Mouse (Mus musculus) heart, embryonic 15.5 days (tissue): ENCODE data around the gene Gm47959. TPM values are rescaled to one million over a fixed set of nuclear protein-coding genes. Genes with fewer than 3 reads are reported as not detected.

ENCODE experiments used
- ATAC-seq: fragments of 200-750 bp; cut with Nextera tagmentation; replicated peaks from 2 replicates; pipeline ENCODE4 v1.8.0; 2017; ENCODE audit warnings: low read depth, moderate TSS enrichment; ENCODE audit not compliant: insufficient number of reproducible peaks, insufficient read depth, low FRiP score
- H3K27ac ChIP-seq: fragments of 300-500 bp; sonication (generic); 2 replicates; pipeline ENCODE4 v1.5.1; 2015; ENCODE audit warnings: mild to moderate bottlenecking, inconsistent platforms
- H3K27me3 ChIP-seq: fragments of 300-500 bp; sonication (generic); 2 replicates; pipeline ENCODE4 v1.6.1; 2015; ENCODE audit warnings: inconsistent platforms
- H3K36me3 ChIP-seq: fragments of 300-500 bp; sonication (generic); 2 replicates; pipeline ENCODE4 v1.6.1; 2015; ENCODE audit warnings: mild to moderate bottlenecking, inconsistent platforms
- H3K4me1 ChIP-seq: fragments of 300-500 bp; sonication (generic); replicated peaks from 2 replicates; pipeline ENCODE4 v1.6.1; 2015; ENCODE audit warnings: inconsistent platforms
- H3K4me2 ChIP-seq: fragments of 300-500 bp; sonication (generic); 2 replicates; pipeline ENCODE4 v1.6.1; 2015; ENCODE audit warnings: inconsistent platforms, mild to moderate bottlenecking, moderate library complexity
- H3K4me3 ChIP-seq: fragments of 300-500 bp; sonication (generic); 2 replicates; pipeline ENCODE4 v1.5.1; 2015; ENCODE audit warnings: mild to moderate bottlenecking, inconsistent platforms
- H3K9ac ChIP-seq: fragments of 300-500 bp; sonication (generic); 2 replicates; pipeline ENCODE4 v1.6.1; 2015; ENCODE audit warnings: mild to moderate bottlenecking, inconsistent platforms
- H3K9me3 ChIP-seq: fragments of 300-500 bp; sonication (generic); replicated peaks from 2 replicates; pipeline ENCODE4 v1.6.1; 2016; ENCODE audit warnings: inconsistent platforms
- WGBS: fragments of 180-500 bp; shearing (Covaris S2); methylation state at CpG from one replicate; pipeline ENCODE4 v1.1.7; 2015; ENCODE audit warnings: mixed read lengths; 5-methylcytosine and 5-hydroxymethylcytosine counted together
- polyA plus RNA-seq: library from polyadenylated mRNA; unstranded; fragments of >200 nt; fragmentation: Nextera tagmentation; extraction: Ambion mirVana; gene quantifications from 2 replicates; pipeline ENCODE4 v1.2.1, GENCODE M21; 2015

Gene Gm47959
- polyA plus RNA-seq, 1 experiment from 2014 or later, result not detected

- Histone ChIP-seq H3K4me3 (no peak overlapping the region), H3K27ac (no peak overlapping the region), H3K9me3 (no peaks in the 10 kb centered on the region), H3K9ac (no peak overlapping the region), H3K27me3 (no peaks in the 10 kb centered on the region), H3K36me3 (no peaks in the 10 kb centered on the region), H3K4me1 (peaks cover 5% of the 10 kb centered on the region), H3K4me2 (no peak overlapping the region)
- WGBS, result 72% methylated on average over 5 of the region's 5 CpGs
- ATAC-seq, result no peak
Observed at GRCm38 (mm10) chr1:83034509-83034908, 34.2 kb downstream of the Gm47959 start.

- H3K4me1 ChIP-seq, result peaks cover 5% of the 10 kb centered on the region
- H3K4me2 ChIP-seq, result peak overlapping the region; percentile 72; the same call in 1 of the 2 replicates
- 75% methylated on average over 11 of the region's 11 CpGs for WGBS
- H3K27ac ChIP-seq, result no peak overlapping the region
- H3K9ac ChIP-seq, result no peak overlapping the region
- no peak overlapping the region for H3K4me3 ChIP-seq
- no peaks in the 10 kb centered on the region for H3K27me3 ChIP-seq
- ATAC-seq, result no peak
- H3K9me3 ChIP-seq, result no peaks in the 10 kb centered on the region
- H3K36me3 ChIP-seq, result no peaks in the 10 kb centered on the region
Observed at GRCm38 (mm10) chr1:83036892-83037667, 36.7 kb downstream of the Gm47959 start.

- WGBS, result 1% methylated on average over 25 of the region's 25 CpGs
- Histone ChIP-seq H3K27me3 (no peaks in the 10 kb centered on the region), H3K9me3 (no peaks in the 10 kb centered on the region), H3K4me2 (peak within 1 kb of the TSS; percentile 72), H3K9ac (peak within 1 kb of the TSS; percentile 51), H3K36me3 (no peaks in the 10 kb centered on the region), H3K27ac (peak within 1 kb of the TSS; percentile 61), H3K4me1 (peaks cover 5% of the 10 kb centered on the region), H3K4me3 (peak within 1 kb of the TSS; percentile 63)
- peak; percentile 66; the same call in 1 of the 2 replicates for ATAC-seq
Observed at GRCm38 (mm10) chr1:83038109-83038672, 37.8 kb downstream of the Gm47959 start, which contains the start of gene Slc19a3. TSS of gene Slc19a3 (minus strand) at chr1:83038448.

GRCm38 (mm10) chr1:83039080-83039479, 38.7 kb downstream of the Gm47959 start:
- ATAC-seq, result no peak
- H3K4me1 ChIP-seq, result peaks cover 5% of the 10 kb centered on the region
- no peak overlapping the region for H3K4me3 ChIP-seq
- no peak overlapping the region for H3K4me2 ChIP-seq
- WGBS, result 79% methylated on average over 4 of the region's 4 CpGs
- no peak overlapping the region for H3K9ac ChIP-seq
- no peak overlapping the region for H3K27ac ChIP-seq
- H3K36me3 ChIP-seq, result no peaks in the 10 kb centered on the region
- no peaks in the 10 kb centered on the region for H3K27me3 ChIP-seq
- no peaks in the 10 kb centered on the region for H3K9me3 ChIP-seq

- no peaks in the 10 kb centered on the region for H3K36me3 ChIP-seq
- WGBS, result 89% methylated on average over 2 of the region's 2 CpGs
- no peaks in the 10 kb centered on the region for H3K9me3 ChIP-seq
Observed at GRCm38 (mm10) chr1:83042380-83042779, 42.0 kb downstream of the Gm47959 start, which contains the start of gene Krtap28-10. TSS of gene Krtap28-10 (minus strand) at chr1:83042480.

GRCm38 (mm10) chr1:83044882-83045427, 44.6 kb downstream of the Gm47959 start, which contains the start of gene Gm47969:
TSS of gene Gm47969 (plus strand) at chr1:83044932.
- H3K4me1 ChIP-seq, result no peaks in the 10 kb centered on the region
- H3K4me2 ChIP-seq, result no peak within 1 kb of the TSS
- ATAC-seq, result no peak
- no peaks in the 10 kb centered on the region for H3K9me3 ChIP-seq
- no peaks in the 10 kb centered on the region for H3K27me3 ChIP-seq
- WGBS, result 72% methylated on average over 5 of the region's 5 CpGs
- H3K4me3 ChIP-seq, result no peak within 1 kb of the TSS
- no peaks in the 10 kb centered on the region for H3K36me3 ChIP-seq
- H3K27ac ChIP-seq, result no peak within 1 kb of the TSS
- H3K9ac ChIP-seq, result no peak within 1 kb of the TSS

More at GRCm38 (mm10) chr1:83042380-83042779, 42.0 kb downstream of the Gm47959 start, which contains the start of gene Krtap28-10:
- peaks cover 5% of the 10 kb centered on the region for H3K4me1 ChIP-seq
- no peak within 1 kb of the TSS for H3K27ac ChIP-seq
- no peak within 1 kb of the TSS for H3K4me2 ChIP-seq
- no peak within 1 kb of the TSS for H3K4me3 ChIP-seq
- no peak for ATAC-seq
- no peaks in the 10 kb centered on the region for H3K27me3 ChIP-seq
- H3K9ac ChIP-seq, result no peak within 1 kb of the TSS

Other genes starting within 250 kb of the Gm47959 start
- gene Tm4sf20, start 232.1 kb upstream of the Gm47959 start, polyA plus RNA-seq, result not detected in 2 replicates
- not detected in 2 replicates for gene Gm47791, start 229.3 kb upstream of the Gm47959 start, polyA plus RNA-seq
- 25.4 and 30.8 TPM in 2 replicates for gene Agfg1, start 161.1 kb upstream of the Gm47959 start, polyA plus RNA-seq
- gene A030005L19Rik, start 87.2 kb upstream of the Gm47959 start, polyA plus RNA-seq, result 0.26 TPM in 1 of 2 replicates, not detected in the other
- gene A030014E15Rik, start 75.6 kb upstream of the Gm47959 start, polyA plus RNA-seq, result not detected in 2 replicates
- not detected in 2 replicates for gene Gm6217, start 69.1 kb upstream of the Gm47959 start, polyA plus RNA-seq
- gene A030003K21Rik, start 57.2 kb upstream of the Gm47959 start, polyA plus RNA-seq, result not detected in 2 replicates
- gene Gm7544, start 44.5 kb upstream of the Gm47959 start, polyA plus RNA-seq, result not detected in 2 replicates
- not detected in 2 replicates for gene Gm47955, start 40.3 kb upstream of the Gm47959 start, polyA plus RNA-seq
- gene Slc19a3, start 37.9 kb downstream of the Gm47959 start, polyA plus RNA-seq, result 1.7 and 2.0 TPM in 2 replicates
- gene Krtap28-10, start 41.9 kb downstream of the Gm47959 start, polyA plus RNA-seq, result not detected in 2 replicates
- not detected in 2 replicates for gene Gm47969, start 44.4 kb downstream of the Gm47959 start, polyA plus RNA-seq
- gene A030005K14Rik, start 58.8 kb downstream of the Gm47959 start, polyA plus RNA-seq, result not detected in 2 replicates
- gene Krtap28-13, start 60.4 kb downstream of the Gm47959 start, polyA plus RNA-seq, result not detected in 2 replicates
- not detected in 2 replicates for gene Ccl20, start 116.2 kb downstream of the Gm47959 start, polyA plus RNA-seq
- 0.13 and 0.16 TPM in 2 replicates for gene Daw1, start 159.2 kb downstream of the Gm47959 start, polyA plus RNA-seq